Mouse (Mus musculus) liver, adult 2 months (tissue): ENCODE measurements around the gene Tmprss6.

Experiments used
- CTCF ChIP-seq: fragments of 200-500 bp; IDR thresholded peaks from 2 replicates; pipeline ENCODE4 v1.5.1; 2011; ENCODE audit warnings: low read depth, low read length, control low read depth
- POLR2A ChIP-seq: fragments of 200-500 bp; IDR thresholded peaks from 2 replicates; pipeline ENCODE4 v1.6.1; 2011; ENCODE audit warnings: low read length, control low read depth; ENCODE audit not compliant: insufficient read depth; ENCODE audit errors: extremely low read depth

DNA sequence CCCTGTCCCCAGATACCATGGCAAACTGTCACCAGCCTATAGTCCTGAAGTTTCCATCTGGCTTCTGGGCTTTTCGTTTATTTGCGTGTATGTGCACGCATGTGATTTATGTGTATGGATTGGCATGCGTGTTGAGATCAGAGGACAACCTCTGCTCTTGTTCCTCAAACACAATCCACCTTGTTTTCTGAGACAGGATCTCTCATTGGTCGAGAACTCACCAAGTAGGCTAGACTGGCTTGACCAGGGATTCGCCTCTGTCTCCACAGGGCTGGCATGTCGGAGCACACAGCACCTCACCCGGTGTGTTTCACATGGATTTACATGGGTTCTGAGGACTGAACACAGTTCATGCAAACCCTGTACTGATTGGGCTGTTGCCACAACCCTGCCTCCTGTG, 54.3 kb downstream of the Tmprss6 start:
- TF ChIP-seq CTCF (no peak), POLR2A (no peak)
